Mouse (Mus musculus) heart, embryonic 13.5 days (tissue): ENCODE data around the gene C130074G19Rik. TPM values are rescaled to one million over a fixed set of nuclear protein-coding genes. Genes with fewer than 3 reads are reported as not detected.

Source experiments
- ATAC-seq: fragments of 200-750 bp; cut with Nextera tagmentation; 2 replicates; pipeline ENCODE4 v1.8.0; 2017; ENCODE audit warnings: moderate TSS enrichment; ENCODE audit not compliant: insufficient number of reproducible peaks, low FRiP score, low TSS enrichment; ENCODE audit errors: extremely low read depth
- H3K27ac ChIP-seq: fragments of 300-500 bp; sonication (generic); replicated peaks from 2 replicates; pipeline ENCODE4 v1.5.1; 2015; ENCODE audit warnings: moderate library complexity, mild to moderate bottlenecking, inconsistent platforms
- H3K27me3 ChIP-seq: fragments of 300-500 bp; sonication (generic); replicated peaks from 2 replicates; pipeline ENCODE4 v1.6.1; 2015; ENCODE audit warnings: mild to moderate bottlenecking, inconsistent platforms
- H3K36me3 ChIP-seq: fragments of 300-500 bp; sonication (generic); 2 replicates; pipeline ENCODE4 v1.6.1; 2015; ENCODE audit warnings: mild to moderate bottlenecking, inconsistent platforms
- H3K4me1 ChIP-seq: fragments of 300-500 bp; sonication (generic); 2 replicates; pipeline ENCODE4 v1.6.1; 2015; ENCODE audit warnings: inconsistent platforms
- H3K4me2 ChIP-seq: fragments of 300-500 bp; sonication (generic); 2 replicates; pipeline ENCODE4 v1.6.1; 2015; ENCODE audit warnings: inconsistent platforms, mild to moderate bottlenecking, moderate library complexity
- H3K4me3 ChIP-seq: fragments of 300-500 bp; sonication (generic); 2 replicates; pipeline ENCODE4 v1.5.1; 2015; ENCODE audit warnings: moderate library complexity, mild to moderate bottlenecking, inconsistent platforms
- H3K9ac ChIP-seq: fragments of 300-500 bp; sonication (generic); 2 replicates; pipeline ENCODE4 v1.6.1; 2015; ENCODE audit warnings: inconsistent platforms, mild to moderate bottlenecking, moderate library complexity
- H3K9me3 ChIP-seq: fragments of 300-500 bp; sonication (generic); 2 replicates; pipeline ENCODE4 v1.6.1; 2016; ENCODE audit warnings: inconsistent platforms
- WGBS: fragments of 180-500 bp; shearing (Covaris S2); methylation state at CpG from one replicate; pipeline ENCODE4 v1.1.7; 2015; ENCODE audit warnings: mixed read lengths; 5-methylcytosine and 5-hydroxymethylcytosine counted together
- polyA plus RNA-seq: library from polyadenylated mRNA; unstranded; fragments of >200 nt; fragmentation: Nextera tagmentation; extraction: Ambion mirVana; gene quantifications from 2 replicates; pipeline ENCODE4 v1.2.1, GENCODE M21; 2015

Gene C130074G19Rik
- polyA plus RNA-seq, 1 experiment from 2014 or later, result 0.71 TPM

DNA sequence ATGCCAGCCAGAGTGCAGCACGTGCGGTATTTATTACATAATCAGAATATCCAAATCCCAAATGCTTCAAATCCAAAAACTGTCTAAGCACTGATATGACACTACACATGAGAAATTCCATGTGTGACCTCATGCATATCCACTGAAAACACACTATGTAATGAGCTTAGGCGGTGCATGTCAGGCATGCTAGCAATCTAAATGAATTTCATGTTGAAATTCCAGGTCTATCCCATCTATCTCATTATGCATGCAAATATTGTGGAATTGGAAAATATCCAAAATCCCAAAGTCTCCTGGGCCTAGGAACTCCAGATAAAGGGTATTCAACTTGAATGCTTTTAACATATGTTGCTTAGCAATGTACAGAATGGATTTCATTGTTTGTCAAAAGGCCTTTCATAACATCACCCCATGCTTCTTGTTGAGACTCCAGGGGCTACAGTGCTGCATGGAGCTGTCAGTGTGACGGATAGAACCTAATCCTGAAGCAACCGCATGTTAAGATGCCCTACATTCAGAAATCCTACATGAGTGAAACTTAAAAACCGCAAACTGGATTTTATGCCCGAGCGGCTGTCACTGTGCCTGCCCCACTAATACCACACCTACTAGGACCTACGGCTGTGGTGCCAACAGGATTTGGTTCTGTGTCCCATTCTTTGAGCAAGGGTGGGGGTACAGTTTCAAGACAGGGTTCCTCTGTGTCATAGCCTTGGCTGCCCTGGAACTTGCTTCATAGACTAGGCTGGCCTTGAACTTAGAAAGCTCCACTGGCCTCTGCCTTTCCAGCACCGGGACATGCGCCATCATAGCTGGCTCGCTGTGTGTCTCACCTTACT, 23.1 kb upstream of the C130074G19Rik start:
- Histone ChIP-seq H3K27ac (no peak overlapping the region), H3K9ac (no peak overlapping the region), H3K4me2 (no peak overlapping the region), H3K36me3 (peaks cover 67% of the 10 kb centered on the region), H3K27me3 (no peaks in the 10 kb centered on the region), H3K4me3 (no peak overlapping the region), H3K4me1 (no peaks in the 10 kb centered on the region), H3K9me3 (no peaks in the 10 kb centered on the region)
- no peak for ATAC-seq
- 86% methylated on average over 12 of the region's 12 CpGs for WGBS

DNA sequence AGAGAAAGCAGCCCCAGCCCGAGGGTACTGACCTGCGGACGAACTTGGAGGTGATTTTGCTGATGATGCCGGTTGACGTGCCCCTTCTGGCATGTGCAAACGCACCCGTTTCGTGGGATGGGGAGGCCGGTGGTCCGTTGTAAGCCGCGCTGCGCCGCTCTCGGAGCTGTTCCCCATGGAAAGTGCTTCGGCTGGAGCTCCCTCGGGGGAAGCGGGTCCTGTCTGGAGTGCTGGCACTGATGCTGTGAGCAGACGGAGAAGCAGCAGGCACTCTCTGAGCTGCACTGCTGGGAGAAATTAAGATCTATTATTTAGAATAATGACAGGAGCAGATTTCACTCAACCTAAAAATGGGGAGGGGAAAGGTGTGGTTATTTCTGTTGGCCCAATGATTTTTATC, 22.4 kb upstream of the C130074G19Rik start:
- H3K36me3 ChIP-seq, result peaks cover 69% of the 10 kb centered on the region
- no peaks in the 10 kb centered on the region for H3K4me1 ChIP-seq
- WGBS, result 77% methylated on average over 19 of the region's 19 CpGs
- H3K9ac ChIP-seq, result no peak overlapping the region
- H3K27me3 ChIP-seq, result no peaks in the 10 kb centered on the region
- no peak for ATAC-seq
- H3K9me3 ChIP-seq, result no peaks in the 10 kb centered on the region
- H3K4me2 ChIP-seq, result no peak overlapping the region
- no peak overlapping the region for H3K27ac ChIP-seq
- no peak overlapping the region for H3K4me3 ChIP-seq

DNA sequence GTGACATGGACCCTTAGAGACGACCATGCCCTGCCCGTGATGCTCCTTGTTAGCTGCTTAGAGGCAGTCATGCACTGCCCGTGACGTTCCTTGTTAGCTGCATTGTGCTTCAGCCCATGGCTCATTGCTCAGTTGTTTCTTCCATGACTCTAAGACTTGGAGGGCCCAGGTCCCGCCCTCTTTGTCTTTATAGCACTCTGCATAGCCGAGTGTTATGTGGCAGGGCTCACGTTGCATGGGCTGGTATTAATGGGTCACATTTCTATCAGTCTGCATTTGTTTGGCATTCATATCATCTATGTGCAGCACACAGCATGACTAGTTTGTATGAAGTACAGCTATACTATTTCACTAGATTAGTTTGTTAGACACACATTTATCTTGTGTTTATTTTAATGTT, 20.7 kb upstream of the C130074G19Rik start:
- Histone ChIP-seq H3K27me3 (no peaks in the 10 kb centered on the region), H3K9ac (no peak overlapping the region), H3K4me2 (no peak overlapping the region), H3K9me3 (no peaks in the 10 kb centered on the region), H3K4me1 (no peaks in the 10 kb centered on the region), H3K4me3 (no peak overlapping the region), H3K36me3 (peaks cover 60% of the 10 kb centered on the region), H3K27ac (no peak overlapping the region)
- 82% methylated on average over 7 of the region's 7 CpGs for WGBS
- ATAC-seq, result no peak

DNA sequence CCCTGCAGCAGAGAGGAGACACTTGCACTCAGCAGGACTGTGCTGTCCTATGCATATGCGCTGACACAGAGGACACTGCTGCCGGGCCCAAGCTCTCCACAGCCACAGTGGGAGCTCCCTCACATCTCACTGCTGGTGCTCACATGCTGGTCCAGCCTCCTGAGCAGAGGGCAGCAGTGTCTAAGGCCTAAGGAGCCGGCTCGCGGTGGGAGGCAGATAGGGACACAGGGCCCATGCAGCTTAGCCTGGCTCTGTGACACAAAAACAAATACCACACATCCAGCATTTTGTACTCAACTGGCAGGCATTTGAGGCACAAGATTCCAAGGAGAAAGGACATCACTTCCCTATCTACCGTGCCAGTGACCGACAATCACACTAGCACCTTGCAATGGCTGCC, 19.9 kb upstream of the C130074G19Rik start:
- WGBS, result 79% methylated on average over 7 of the region's 7 CpGs
- Histone ChIP-seq H3K4me2 (no peak overlapping the region), H3K9ac (no peak overlapping the region), H3K4me1 (no peaks in the 10 kb centered on the region), H3K9me3 (no peaks in the 10 kb centered on the region), H3K27me3 (no peaks in the 10 kb centered on the region), H3K4me3 (no peak overlapping the region), H3K36me3 (peaks cover 59% of the 10 kb centered on the region), H3K27ac (no peak overlapping the region)
- ATAC-seq, result no peak

DNA sequence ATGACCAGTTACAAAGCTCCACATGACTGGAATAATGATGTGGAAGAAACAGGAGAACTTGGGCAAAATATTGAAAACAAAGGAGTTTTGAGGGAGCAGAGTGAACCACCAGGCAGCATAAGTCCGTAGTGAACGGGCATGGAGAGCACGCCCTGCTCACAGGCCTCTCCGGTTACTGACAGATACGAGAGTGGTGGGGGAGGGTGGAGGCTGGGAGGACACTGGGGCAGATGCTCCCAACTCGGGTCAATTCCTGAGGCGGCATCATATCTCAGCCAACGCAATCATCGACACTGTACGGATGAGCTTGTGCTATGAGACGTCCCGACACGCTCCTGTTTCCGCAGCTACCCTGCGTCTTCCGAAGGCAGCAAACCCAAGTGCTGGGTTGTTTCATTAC, 14.3 kb upstream of the C130074G19Rik start:
- no peak overlapping the region for H3K4me2 ChIP-seq
- no peak for ATAC-seq
- H3K36me3 ChIP-seq, result peaks cover 18% of the 10 kb centered on the region
- no peaks in the 10 kb centered on the region for H3K4me1 ChIP-seq
- H3K27ac ChIP-seq, result no peak overlapping the region
- H3K27me3 ChIP-seq, result no peaks in the 10 kb centered on the region
- 58% methylated on average over 16 of the region's 16 CpGs for WGBS
- H3K4me3 ChIP-seq, result no peak overlapping the region
- H3K9ac ChIP-seq, result no peak overlapping the region
- no peaks in the 10 kb centered on the region for H3K9me3 ChIP-seq

DNA sequence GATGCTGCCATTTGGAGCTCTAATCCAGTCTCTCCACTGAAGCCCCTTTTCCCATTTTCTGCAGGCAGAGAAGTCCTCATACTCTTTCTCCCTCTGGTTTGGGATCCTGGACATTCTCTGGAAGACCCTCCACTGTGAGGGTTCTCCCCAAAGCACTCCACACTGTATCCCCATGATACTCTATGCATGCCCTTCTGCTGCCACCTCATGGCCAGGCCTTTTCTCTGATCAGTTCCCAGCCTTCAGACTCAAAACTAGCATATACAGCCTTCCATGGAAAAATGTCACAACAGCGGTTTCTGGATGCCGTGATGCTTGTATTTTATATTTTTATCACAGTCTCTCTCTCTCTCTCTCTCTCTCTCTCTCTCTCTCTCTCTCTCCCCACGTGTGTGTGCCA, 9.0 kb upstream of the C130074G19Rik start:
- Histone ChIP-seq H3K27me3 (no peaks in the 10 kb centered on the region), H3K27ac (no peak overlapping the region), H3K36me3 (no peaks in the 10 kb centered on the region), H3K9ac (no peak overlapping the region), H3K4me2 (no peak overlapping the region), H3K4me3 (no peak overlapping the region), H3K9me3 (no peaks in the 10 kb centered on the region), H3K4me1 (no peaks in the 10 kb centered on the region)
- 82% methylated on average over 3 of the region's 3 CpGs for WGBS
- ATAC-seq, result no peak

DNA sequence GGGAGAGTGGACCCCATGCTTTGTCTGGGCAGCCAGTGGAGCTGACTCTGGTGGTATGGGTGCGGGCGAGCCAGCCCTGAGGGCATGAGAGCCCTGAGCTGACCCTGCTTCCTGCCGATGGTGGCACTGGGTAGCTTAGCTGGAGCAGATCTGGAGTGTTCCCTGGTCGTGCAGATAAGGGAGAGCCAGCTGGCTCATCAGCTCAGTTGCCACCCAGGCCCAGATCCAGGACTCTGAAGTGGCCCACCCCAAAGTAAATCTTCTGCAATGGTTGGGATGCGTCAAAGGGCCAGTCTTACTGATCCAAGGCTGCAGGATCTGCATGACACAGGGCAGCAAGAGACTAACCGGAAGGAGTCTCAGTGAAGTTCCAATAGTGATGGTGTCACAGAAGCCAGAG, 6.4 kb upstream of the C130074G19Rik start:
- 77% methylated on average over 6 of the region's 6 CpGs for WGBS
- peaks cover 7% of the 10 kb centered on the region for H3K27me3 ChIP-seq
- H3K9me3 ChIP-seq, result no peaks in the 10 kb centered on the region
- no peak overlapping the region for H3K4me2 ChIP-seq
- H3K4me1 ChIP-seq, result no peaks in the 10 kb centered on the region
- H3K27ac ChIP-seq, result no peak overlapping the region
- no peak overlapping the region for H3K9ac ChIP-seq
- no peak overlapping the region for H3K4me3 ChIP-seq
- no peak for ATAC-seq
- no peaks in the 10 kb centered on the region for H3K36me3 ChIP-seq

DNA sequence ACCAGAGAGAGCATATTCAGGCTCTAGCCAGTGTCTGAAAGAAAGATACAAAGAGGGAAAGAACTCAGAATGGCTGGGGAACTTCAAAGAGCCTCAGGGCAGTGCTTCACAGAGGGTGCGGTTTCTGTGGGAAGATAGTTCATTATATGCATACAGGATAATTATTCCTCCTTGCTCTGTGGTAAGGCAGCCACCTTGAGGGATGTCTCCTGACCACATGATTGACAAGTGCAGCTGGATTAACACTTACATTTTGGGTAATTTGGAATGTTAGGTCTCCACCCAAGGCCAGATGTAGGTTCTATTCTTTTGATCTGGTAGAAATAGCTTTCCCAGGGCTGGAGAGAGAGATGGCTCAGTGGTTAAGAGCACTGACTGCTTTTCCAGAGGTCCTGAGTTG, 3.1 kb upstream of the C130074G19Rik start:
- Histone ChIP-seq H3K4me2 (no peak overlapping the region), H3K4me3 (no peak overlapping the region), H3K9me3 (no peaks in the 10 kb centered on the region), H3K4me1 (0 out of 2 replicates have a peak, but pooled peaks cover 6% of the 10 kb centered on the region), H3K27ac (no peak overlapping the region), H3K27me3 (peaks cover 40% of the 10 kb centered on the region), H3K36me3 (no peaks in the 10 kb centered on the region), H3K9ac (no peak overlapping the region)
- ATAC-seq, result no peak
- 85% methylated on average over 1 of the region's 1 CpGs for WGBS

DNA sequence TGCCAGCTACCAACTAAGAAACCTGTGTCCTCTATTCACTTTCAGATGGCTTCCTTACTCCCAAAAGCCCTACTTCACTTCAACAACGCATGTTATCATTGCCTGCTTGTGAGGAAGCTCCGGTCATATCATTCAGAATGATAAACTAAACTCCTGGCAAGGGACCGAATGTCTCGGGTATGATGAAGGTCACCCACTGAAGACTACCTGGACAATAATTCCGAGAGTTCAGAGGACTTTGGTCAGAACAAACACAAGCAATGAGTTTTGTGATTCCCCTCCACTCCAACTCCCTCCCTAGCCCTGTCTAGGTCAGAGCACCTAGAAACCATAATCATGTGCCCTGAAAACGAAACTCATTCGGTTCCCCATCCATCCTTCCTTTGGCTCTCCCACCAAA, 1.2 kb downstream of the C130074G19Rik start:
- 38% methylated on average over 7 of the region's 7 CpGs for WGBS
- H3K9ac ChIP-seq, result peak overlapping the region; percentile 77
- peaks cover 13% of the 10 kb centered on the region; the same call in 1 of the 2 replicates for H3K4me1 ChIP-seq
- H3K36me3 ChIP-seq, result no peaks in the 10 kb centered on the region
- H3K4me2 ChIP-seq, result peak overlapping the region; percentile 77
- no peak for ATAC-seq
- H3K4me3 ChIP-seq, result peak overlapping the region; percentile 58
- no peaks in the 10 kb centered on the region for H3K9me3 ChIP-seq
- H3K27me3 ChIP-seq, result peaks cover 51% of the 10 kb centered on the region
- no peak overlapping the region for H3K27ac ChIP-seq

DNA sequence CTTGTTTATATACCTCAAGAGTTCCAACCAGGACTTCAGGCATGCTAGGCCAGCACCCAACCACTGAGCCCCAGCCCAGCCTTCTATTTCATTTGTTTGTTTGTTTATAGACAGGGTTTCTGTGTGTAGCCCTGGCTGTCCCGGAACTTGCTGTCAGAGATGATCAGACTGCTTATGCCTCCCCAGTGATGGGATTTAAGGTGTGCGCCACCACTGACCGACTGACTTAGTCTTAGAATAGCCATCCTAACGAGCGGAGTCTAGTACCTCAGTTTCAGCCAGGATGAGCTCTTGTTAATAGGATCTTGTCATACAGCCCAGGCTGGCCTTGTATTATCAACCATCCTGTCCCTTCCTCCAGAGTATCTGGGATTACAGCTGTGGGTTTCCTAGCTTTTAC, 1.8 kb downstream of the C130074G19Rik start:
- no peak for ATAC-seq
- Histone ChIP-seq H3K4me2 (peak overlapping the region; percentile 77), H3K27me3 (peaks cover 51% of the 10 kb centered on the region), H3K4me3 (peak overlapping the region; percentile 58), H3K9ac (0 out of 2 replicates have a peak overlapping the region, but pooled peaks have one; percentile 33), H3K4me1 (peaks cover 13% of the 10 kb centered on the region; the same call in 1 of the 2 replicates), H3K9me3 (no peaks in the 10 kb centered on the region), H3K27ac (no peak overlapping the region), H3K36me3 (no peaks in the 10 kb centered on the region)
- 83% methylated on average over 5 of the region's 5 CpGs for WGBS

DNA sequence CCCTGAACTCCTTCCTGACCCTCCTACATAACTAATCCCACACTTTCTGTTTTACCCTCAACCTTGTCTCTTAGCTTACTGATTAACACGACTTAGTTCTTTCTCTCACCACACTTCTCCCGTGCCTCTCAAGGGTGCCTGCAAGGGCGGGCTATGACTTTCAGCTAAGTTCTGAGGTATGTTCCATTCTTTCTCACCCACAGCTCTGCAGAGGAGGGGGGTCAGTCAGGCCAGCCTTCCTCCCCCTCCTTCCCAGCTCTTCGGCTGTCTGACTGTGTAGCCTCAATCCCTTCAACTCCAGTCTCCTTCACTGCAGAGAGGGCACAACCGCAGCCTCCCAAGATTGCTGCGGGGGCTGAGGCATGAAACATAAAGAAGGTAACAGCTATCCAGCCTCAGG, 4.2 kb downstream of the C130074G19Rik start:
- no peak for ATAC-seq
- H3K9me3 ChIP-seq, result no peaks in the 10 kb centered on the region
- H3K27me3 ChIP-seq, result peaks cover 38% of the 10 kb centered on the region
- H3K4me2 ChIP-seq, result no peak overlapping the region
- 70% methylated on average over 6 of the region's 6 CpGs for WGBS
- peaks cover 13% of the 10 kb centered on the region; the same call in 1 of the 2 replicates for H3K4me1 ChIP-seq
- no peak overlapping the region for H3K9ac ChIP-seq
- H3K4me3 ChIP-seq, result no peak overlapping the region
- H3K27ac ChIP-seq, result no peak overlapping the region
- no peaks in the 10 kb centered on the region for H3K36me3 ChIP-seq

DNA sequence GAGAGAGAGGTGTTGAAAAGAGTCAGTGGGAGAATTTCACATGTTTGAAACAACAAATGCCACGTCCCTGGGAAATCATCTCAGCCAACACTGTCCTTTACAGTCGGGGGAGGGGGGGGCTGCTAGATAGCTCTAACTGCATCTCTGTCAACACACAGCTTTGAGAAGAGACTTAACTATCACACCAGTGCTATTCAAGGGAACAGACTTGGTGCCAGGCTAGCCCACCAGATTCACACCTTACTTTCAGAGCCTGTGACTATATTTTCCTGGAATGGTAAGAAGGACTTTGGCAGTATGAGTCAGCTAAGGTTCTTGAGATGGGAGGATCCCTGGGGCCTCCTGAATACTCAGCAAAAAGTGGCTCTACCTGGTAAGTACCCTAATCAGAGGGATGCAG, 5.7 kb downstream of the C130074G19Rik start:
- Histone ChIP-seq H3K9me3 (no peaks in the 10 kb centered on the region), H3K4me1 (peaks cover 9% of the 10 kb centered on the region; the same call in 1 of the 2 replicates), H3K27ac (no peak overlapping the region), H3K4me2 (no peak overlapping the region), H3K36me3 (no peaks in the 10 kb centered on the region), H3K27me3 (peaks cover 23% of the 10 kb centered on the region), H3K4me3 (no peak overlapping the region), H3K9ac (no peak overlapping the region)
- WGBS, result 44% methylated on average over 2 of the region's 2 CpGs
- ATAC-seq, result no peak
